Mouse (Mus musculus): Measurements from ENCODE around the gene Pik3c2a. TPM values are rescaled to one million over a fixed set of nuclear protein-coding genes. Genes with fewer than 3 reads are reported as not detected.

The Pik3c2a gene
- total and polyA plus RNA-seq, 3 experiments: 2.6 to 3.9 TPM; not detected in 1

GRCm38 (mm10) chr7:116458985-116459441 lies 15.8 kb upstream of the Pik3c2a start (continued):
- TF ChIP-seq MYB (IDR thresholded peaks at IDR 0.05; ENCODE audit: low read depth, low read length): no peak
- TF ChIP-seq CTCF (IDR thresholded peaks at IDR 0.05 in 2 of 3, conservative IDR thresholded peaks at IDR 0.05 in 1 of 3; ENCODE audit: control insufficient read depth in 1 of 3, insufficient read depth in 1 of 3, low read depth in 2 of 3, low read length in 3 of 3, poor library complexity in 1 of 3, severe bottlenecking in 1 of 3): peak; percentile 21 to 90 (median 42); a peak in 5 of 6 replicates
- no peak for TF ChIP-seq GABPA (IDR thresholded peaks at IDR 0.05; ENCODE audit: low read depth, low read length)
- TF ChIP-seq SIN3A (IDR thresholded peaks at IDR 0.05; ENCODE audit: low read length): peak; percentile 37
- no peak for TF ChIP-seq CHD2 (IDR thresholded peaks at IDR 0.05; ENCODE audit: low read length)
- TF ChIP-seq TAL1 (IDR thresholded peaks at IDR 0.05; ENCODE audit: low read length): no peak
- TF ChIP-seq BHLHE40 (IDR thresholded peaks at IDR 0.05; ENCODE audit: borderline replicate concordance, low read depth, low read length): peak; percentile 58; the same call in 1 of the 2 replicates
- TF ChIP-seq GATA1 (IDR thresholded peaks at IDR 0.05; ENCODE audit: low read depth, low read length): no peak
- TF ChIP-seq E2F4 (IDR thresholded peaks at IDR 0.05; ENCODE audit: borderline replicate concordance, low read depth, low read length): no peak
- peak; percentile 42; the same call in 1 of the 2 replicates for TF ChIP-seq MXI1 (IDR thresholded peaks at IDR 0.05; ENCODE audit: low read depth, low read length)

GRCm38 (mm10) chr7:116457391-116457790 lies 14.1 kb upstream of the Pik3c2a start:
- Histone ChIP-seq H3K9me3 (replicated peaks; ENCODE audit: insufficient read depth, low read length) (no peaks in the 10 kb centered on the region), H3K4me1 (ENCODE audit: control insufficient read depth in 1 of 2, insufficient read depth in 2 of 2, low read length in 2 of 2) (peaks cover 0 to 2% of the 10 kb centered on the region in 2 experiments; a peak in 1 of 4 replicates), H3K27me3 (ENCODE audit: control insufficient read depth in 1 of 2, insufficient read depth in 2 of 2, low read length in 2 of 2) (peaks cover 0 to 3% of the 10 kb centered on the region in 2 experiments; a peak in 2 of 4 replicates), H3K36me3 (ENCODE audit: control insufficient read depth in 1 of 2, insufficient read depth in 2 of 2, low read length in 2 of 2) (no peaks in the 10 kb centered on the region), H3K79me2 (ENCODE audit: control insufficient read depth, insufficient read depth, low read length, poor library complexity) (no peaks in the 10 kb centered on the region), H3K27ac (ENCODE audit: control insufficient read depth, low read depth, low read length) (no peak overlapping the region), H3K4me3 (ENCODE audit: control insufficient read depth in 1 of 2, insufficient read depth in 1 of 2, low read depth in 2 of 2, low read length in 2 of 2) (no peak overlapping the region), H3K9ac (ENCODE audit: control insufficient read depth, low read depth, low read length, poor library complexity, severe bottlenecking) (no peak overlapping the region)
- DNase-seq (ENCODE audit: low read depth, low spot score): no peak
- TF ChIP-seq GABPA (IDR thresholded peaks at IDR 0.05; ENCODE audit: low read depth, low read length) (no peak), KAT2A (conservative IDR thresholded peaks at IDR 0.05; ENCODE audit: low read depth, low read length) (no peak), JUND (IDR thresholded peaks at IDR 0.05; ENCODE audit: low read depth, low read length) (no peak), E2F4 (IDR thresholded peaks at IDR 0.05; ENCODE audit: borderline replicate concordance, low read depth, low read length) (no peak), ELF1 (IDR thresholded peaks at IDR 0.05; ENCODE audit: low read depth, low read length) (no peak), MXI1 (IDR thresholded peaks at IDR 0.05; ENCODE audit: low read depth, low read length) (no peak), ETS1 (IDR thresholded peaks at IDR 0.05; ENCODE audit: low read depth, low read length) (no peak), RAD21 (IDR thresholded peaks at IDR 0.05; ENCODE audit: low read depth, low read length) (no peak), EP300 (IDR thresholded peaks at IDR 0.05; ENCODE audit: low read depth in 1 of 2, low read length in 2 of 2) (no peak), SMC3 (IDR thresholded peaks at IDR 0.05; ENCODE audit: low read depth, low read length) (no peak), POLR2AphosphoS2 (IDR thresholded peaks at IDR 0.05; ENCODE audit: low read length) (no peak), MAFK (IDR thresholded peaks at IDR 0.05; ENCODE audit: borderline replicate concordance, low read depth, low read length) (no peak), MYC (IDR thresholded peaks at IDR 0.05; ENCODE audit: low read depth, low read length) (no peak), CHD1 (IDR thresholded peaks at IDR 0.05; ENCODE audit: low read depth, low read length) (no peak), ZNF384 (IDR thresholded peaks at IDR 0.05; ENCODE audit: low read depth, low read length) (no peak), ZMIZ1 (IDR thresholded peaks at IDR 0.05; ENCODE audit: low read depth, low read length) (no peak), POLR2AphosphoS5 (IDR thresholded peaks at IDR 0.05; ENCODE audit: borderline replicate concordance, low read depth, low read length) (no peak), MAX (IDR thresholded peaks at IDR 0.05; ENCODE audit: low read length) (no peak), USF2 (IDR thresholded peaks at IDR 0.05; ENCODE audit: borderline replicate concordance in 1 of 2, insufficient read depth in 1 of 2, low read depth in 1 of 2, low read length in 2 of 2) (no peak)
